In genomic region chr10:39595862-39596261, GRCm38 (mm10) we compare ENCODE assay signal across 11 mouse cellular contexts. TPM values are rescaled to one million over a fixed set of nuclear protein-coding genes. Genes with fewer than 3 reads are reported as not detected.
DNase-seq lines count a peak whose midpoint lies in the region; ATAC-seq and TF ChIP-seq lines count a peak whose summit lies in the region.
"Had no signal": no experiment of that assay in that cellular context is flagged by ENCODE, and none has a peak within 500 bp of the region (broad histone marks: within the 10 kb centered on the region; RNA-seq: fewer than 3 reads in every experiment).

No protein-coding gene starts in this region.

- no peak for TF ChIP-seq POLR2A in MEL (IDR thresholded peaks at IDR 0.05; ENCODE audit: control insufficient read depth in 1 of 2, insufficient read depth in 1 of 2, low read depth in 1 of 2, low read length in 2 of 2, poor library complexity in 1 of 2)

- TF ChIP-seq EP300 in MEL (IDR thresholded peaks at IDR 0.05; ENCODE audit: low read depth in 1 of 2, low read length in 2 of 2), result no peak

- WGBS in kidney, embryonic 16.5 days, result 70% methylated on average over 3 of the region's 3 CpGs
- WGBS in embryonic facial prominence, embryonic 14.5 days, result 48% methylated on average over 3 of the region's 3 CpGs
- 50% methylated on average over 3 of the region's 3 CpGs for WGBS in limb, embryonic 15.5 days

- DNase-seq in kidney, adult 8-10 months, result no peak
- DNase-seq in MEL (ENCODE audit: low read depth, low spot score), result peak; percentile 62
- DNase-seq in embryonic facial prominence, embryonic 14.5 days (ENCODE audit: low spot score), result peak; percentile 87
- DNase-seq in embryo, embryonic 9.5 days (ENCODE audit: extremely low spot score), result no peak
- DNase-seq: heart, adult 11 months; left cerebral cortex, postnatal 4 days; thymus, postnatal 4 days had no signal

- peaks cover 12% of the 10 kb centered on the region; the same call in 1 of the 2 replicates for H3K4me1 ChIP-seq in kidney, embryonic 16.5 days (ENCODE audit: insufficient read depth, low read length)
- H3K4me1 ChIP-seq in MEL (ENCODE audit: control insufficient read depth in 1 of 2, insufficient read depth in 2 of 2, low read length in 2 of 2), result no peaks in the 10 kb centered on the region
- H3K4me1 ChIP-seq in embryonic facial prominence, embryonic 14.5 days (ENCODE audit: control insufficient read depth, insufficient read depth, low read length), result peaks cover 20% of the 10 kb centered on the region
- H3K4me1 ChIP-seq in limb, embryonic 15.5 days, result peaks cover 24% of the 10 kb centered on the region

- peaks cover 5% of the 10 kb centered on the region; the same call in 1 of the 2 replicates for H3K36me3 ChIP-seq in kidney, embryonic 16.5 days (ENCODE audit: insufficient read depth, low read length)
- H3K36me3 ChIP-seq in MEL (ENCODE audit: control insufficient read depth in 1 of 2, insufficient read depth in 2 of 2, low read length in 2 of 2), result no peaks in the 10 kb centered on the region
- no peaks in the 10 kb centered on the region for H3K36me3 ChIP-seq in embryonic facial prominence, embryonic 14.5 days (ENCODE audit: control insufficient read depth, insufficient read depth, low read length)
- H3K36me3 ChIP-seq in limb, embryonic 15.5 days, result no peaks in the 10 kb centered on the region

- H3K4me2 ChIP-seq in kidney, embryonic 16.5 days (replicated peaks; ENCODE audit: low read depth, low read length), result no peak overlapping the region
- H3K4me2 ChIP-seq in embryonic facial prominence, embryonic 14.5 days (ENCODE audit: low read depth, low read length), result no peak overlapping the region
- no peak overlapping the region for H3K4me2 ChIP-seq in limb, embryonic 15.5 days

- no peak overlapping the region for H3K4me3 ChIP-seq in kidney, embryonic 16.5 days (ENCODE audit: low read length)
- no peak overlapping the region for H3K4me3 ChIP-seq in MEL (ENCODE audit: control insufficient read depth in 1 of 2, insufficient read depth in 1 of 2, low read depth in 2 of 2, low read length in 2 of 2)
- H3K4me3 ChIP-seq in embryonic facial prominence, embryonic 14.5 days (ENCODE audit: low read depth, low read length), result no peak overlapping the region
- no peak overlapping the region for H3K4me3 ChIP-seq in limb, embryonic 15.5 days

- no peak for TF ChIP-seq RAD21 in MEL (IDR thresholded peaks at IDR 0.05; ENCODE audit: low read depth, low read length)

- peaks cover 18% of the 10 kb centered on the region for H3K9me3 ChIP-seq in kidney, embryonic 16.5 days (ENCODE audit: low read length)
- H3K9me3 ChIP-seq in MEL (replicated peaks; ENCODE audit: insufficient read depth, low read length), result no peaks in the 10 kb centered on the region
- H3K9me3 ChIP-seq in embryonic facial prominence, embryonic 14.5 days (ENCODE audit: control insufficient read depth, low read length), result peaks cover 10% of the 10 kb centered on the region
- H3K9me3 ChIP-seq in limb, embryonic 15.5 days, result peaks cover 8% of the 10 kb centered on the region; the same call in 1 of the 2 replicates

- no peak for TF ChIP-seq CTCF in MEL (IDR thresholded peaks at IDR 0.05 in 2 of 3, conservative IDR thresholded peaks at IDR 0.05 in 1 of 3; ENCODE audit: control insufficient read depth in 1 of 3, insufficient read depth in 1 of 3, low read depth in 2 of 3, low read length in 3 of 3, poor library complexity in 1 of 3, severe bottlenecking in 1 of 3)

- peak overlapping the region; percentile 34; the same call in 1 of the 2 replicates for H3K27ac ChIP-seq in kidney, embryonic 16.5 days (ENCODE audit: low read length)
- no peak overlapping the region for H3K27ac ChIP-seq in MEL (ENCODE audit: control insufficient read depth, low read depth, low read length)
- peak overlapping the region; percentile 72 for H3K27ac ChIP-seq in embryonic facial prominence, embryonic 14.5 days (replicated peaks; ENCODE audit: low read depth, low read length)
- H3K27ac ChIP-seq in limb, embryonic 15.5 days, result peak overlapping the region; percentile 69
- H3K27ac ChIP-seq: macrophage had no signal

- no peak overlapping the region for H3K9ac ChIP-seq in kidney, embryonic 16.5 days (replicated peaks; ENCODE audit: low read length)
- no peak overlapping the region for H3K9ac ChIP-seq in MEL (ENCODE audit: control insufficient read depth, low read depth, low read length, poor library complexity, severe bottlenecking)
- no peak overlapping the region for H3K9ac ChIP-seq in embryonic facial prominence, embryonic 14.5 days (ENCODE audit: low read depth, low read length)
- no peak overlapping the region for H3K9ac ChIP-seq in limb, embryonic 15.5 days

- ATAC-seq in kidney, embryonic 16.5 days (ENCODE audit: low FRiP score, low TSS enrichment), result no peak
- ATAC-seq in embryonic facial prominence, embryonic 14.5 days (ENCODE audit: low read depth), result peak; percentile 64
- ATAC-seq in limb, embryonic 15.5 days (ENCODE audit: insufficient number of reproducible peaks, low FRiP score, low TSS enrichment, low read depth), result no peak
- no peak for ATAC-seq in monocyte, adult 5-6 weeks (replicated peaks; ENCODE audit: insufficient number of reproducible peaks, low FRiP score, low TSS enrichment, poor library complexity, severe bottlenecking)

- H3K79me2 ChIP-seq in MEL (ENCODE audit: control insufficient read depth, insufficient read depth, low read length, poor library complexity), result no peaks in the 10 kb centered on the region

- H3K27me3 ChIP-seq in kidney, embryonic 16.5 days (ENCODE audit: insufficient read depth, low read length), result no peaks in the 10 kb centered on the region
- no peaks in the 10 kb centered on the region; a peak in 2 of 4 replicates for H3K27me3 ChIP-seq in MEL (ENCODE audit: control insufficient read depth in 1 of 2, insufficient read depth in 2 of 2, low read length in 2 of 2)
- no peaks in the 10 kb centered on the region for H3K27me3 ChIP-seq in embryonic facial prominence, embryonic 14.5 days (replicated peaks; ENCODE audit: control insufficient read depth, insufficient read depth, low read length)
- H3K27me3 ChIP-seq in limb, embryonic 15.5 days, result no peaks in the 10 kb centered on the region

TF ChIP-seq in MEL, 35 proteins besides CTCF, POLR2A, EP300 and RAD21:
- no peak for TF ChIP-seq MXI1 (IDR thresholded peaks at IDR 0.05; ENCODE audit: low read depth, low read length)
- no peak for TF ChIP-seq SIN3A (IDR thresholded peaks at IDR 0.05; ENCODE audit: low read length)
- no peak for TF ChIP-seq ETS1 (IDR thresholded peaks at IDR 0.05; ENCODE audit: low read depth, low read length)
- no peak for TF ChIP-seq GATA1 (IDR thresholded peaks at IDR 0.05; ENCODE audit: low read depth, low read length)
- TF ChIP-seq MEF2A (IDR thresholded peaks at IDR 0.05; ENCODE audit: extremely low read depth, insufficient replicate concordance, low read depth, low read length, poor library complexity, severe bottlenecking), result no peak
- no peak for TF ChIP-seq POLR2AphosphoS2 (IDR thresholded peaks at IDR 0.05; ENCODE audit: low read length)
- TF ChIP-seq CHD1 (IDR thresholded peaks at IDR 0.05; ENCODE audit: low read depth, low read length), result no peak
- TF ChIP-seq POLR2AphosphoS5 (IDR thresholded peaks at IDR 0.05; ENCODE audit: borderline replicate concordance, low read depth, low read length), result no peak
- TF ChIP-seq BHLHE40 (IDR thresholded peaks at IDR 0.05; ENCODE audit: borderline replicate concordance, low read depth, low read length), result no peak
- TF ChIP-seq MYC (IDR thresholded peaks at IDR 0.05; ENCODE audit: low read depth, low read length), result no peak
- TF ChIP-seq MAX (IDR thresholded peaks at IDR 0.05; ENCODE audit: low read length), result no peak
- TF ChIP-seq NELFE (IDR thresholded peaks at IDR 0.05; ENCODE audit: low read depth, low read length), result no peak

RNA-seq across cellular contexts. Expression of gene Traf3ip2, which starts 16.9 kb away (rescaled TPM):
- polyA plus RNA-seq in kidney, embryonic 16.5 days (2015; fragmentation: Nextera tagmentation; extraction: Ambion mirVana), result 18.4 and 18.9 TPM in 2 replicates
- total RNA-seq in MEL (2012; rRNA removed), result 0.85 and 1.3 TPM in 2 replicates
- polyA plus RNA-seq in MEL (2012; ENCODE audit: insufficient read depth in 1 of 2, insufficient read length in 2 of 2, low read depth in 1 of 2, low replicate concordance in 2 of 2, missing spikeins in 1 of 2), result 1 to 10 TPM in 1 of 2 experiments, not detected in 1; 3.0 TPM
- polyA plus RNA-seq in embryonic facial prominence, embryonic 14.5 days (2014; fragmentation: Nextera tagmentation; extraction: Ambion mirVana), result 12.5 and 12.9 TPM in 2 replicates
- 14.9 and 15.5 TPM in 2 replicates for polyA plus RNA-seq in limb, embryonic 15.5 days (2015; fragmentation: Nextera tagmentation; extraction: Ambion mirVana)
- total RNA-seq in monocyte, adult 5-6 weeks (2017), result 12.2 to 14.9 TPM (median 13.4 TPM) in 3 replicates

Comparison
In these comparisons a context has a peak if more than half of its experiments do, and no peak if none do; other contexts are left out.
1. DNase-seq: peak in MEL (single experiment) and embryonic facial prominence, embryonic 14.5 days (single experiment); none in kidney, adult 8-10 months (0 of 2) and embryo, embryonic 9.5 days (single experiment).